Mouse (Mus musculus): ENCODE results near the gene Supt7l. TPM values are rescaled to one million over a fixed set of nuclear protein-coding genes. Genes with fewer than 3 reads are reported as not detected.

Supt7l gene
- polyA plus RNA-seq, 1 experiment from 2014 or later: 19.7 TPM

- no peaks in the 10 kb centered on the region for H3K4me1 ChIP-seq
- H3K9ac ChIP-seq: no peak overlapping the region
- no peak overlapping the region for H3K4me3 ChIP-seq (replicated peaks)
- 94% methylated on average over 3 of the region's 3 CpGs for WGBS
- ATAC-seq (ENCODE audit: insufficient read depth, low FRiP score, low read depth): no peak
- H3K9me3 ChIP-seq: no peaks in the 10 kb centered on the region
- no peaks in the 10 kb centered on the region for H3K36me3 ChIP-seq
- no peak overlapping the region for H3K4me2 ChIP-seq
- H3K27me3 ChIP-seq (replicated peaks): no peaks in the 10 kb centered on the region
- no peak overlapping the region for H3K27ac ChIP-seq
Observed at GRCm38 (mm10) chr5:31487889-31488288, 39.7 kb downstream of the Supt7l start.

DNA sequence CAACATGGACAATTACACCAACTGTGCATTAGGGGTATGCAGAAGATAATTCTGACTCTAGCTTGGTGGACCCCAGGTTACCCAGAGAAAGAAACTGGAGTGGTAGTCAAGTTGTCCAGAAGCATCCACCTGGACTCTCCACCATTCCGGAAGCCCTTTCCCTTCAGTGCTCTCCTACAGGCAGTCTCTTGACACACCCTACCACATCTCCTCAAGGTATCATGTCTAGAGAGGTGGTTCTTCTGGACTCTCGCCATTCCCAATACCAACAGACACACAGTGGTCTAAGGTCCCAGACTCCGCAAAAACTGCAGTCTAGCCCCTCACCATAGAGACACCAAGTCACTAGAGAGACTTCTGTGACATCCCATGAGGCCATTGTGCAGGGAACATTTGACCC, 42.2 kb downstream of the Supt7l start, which contains the start of gene 4930548H24Rik:
4930548H24Rik (plus strand) TSS at position 301 of the 400 bp plus-strand sequence.
- H3K36me3 ChIP-seq: 0 out of 2 replicates have a peak, but pooled peaks cover 3% of the 10 kb centered on the region
- no peak within 1 kb of the TSS for H3K9ac ChIP-seq
- 95% methylated on average over 3 of the region's 3 CpGs for WGBS
- no peak within 1 kb of the TSS for H3K4me3 ChIP-seq (replicated peaks)
- H3K4me1 ChIP-seq: no peaks in the 10 kb centered on the region
- ATAC-seq (ENCODE audit: insufficient read depth, low FRiP score, low read depth): no peak
- H3K27ac ChIP-seq: no peak within 1 kb of the TSS
- no peaks in the 10 kb centered on the region for H3K9me3 ChIP-seq
- no peaks in the 10 kb centered on the region for H3K27me3 ChIP-seq (replicated peaks)
- no peak within 1 kb of the TSS for H3K4me2 ChIP-seq

DNA sequence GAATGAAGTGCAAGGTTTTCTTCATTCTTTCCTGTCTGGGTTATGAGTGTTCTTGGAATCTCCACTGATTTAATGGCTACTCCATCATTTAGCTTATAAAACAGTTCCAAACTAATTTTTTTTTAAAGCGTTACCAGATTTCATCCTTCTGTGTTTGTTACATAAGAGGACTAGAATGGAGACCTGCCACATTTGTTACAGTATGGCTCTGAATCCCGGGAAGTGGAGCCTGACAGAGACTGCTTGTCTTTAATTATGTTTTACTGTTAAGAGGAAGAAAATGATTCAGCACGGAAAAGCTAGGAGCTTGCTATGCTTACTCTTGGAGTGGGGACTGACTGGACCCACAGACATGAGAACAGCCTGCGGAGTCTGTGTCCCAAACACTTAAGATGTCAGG, 47.1 kb downstream of the Supt7l start:
- Histone ChIP-seq H3K4me2 (no peak overlapping the region), H3K36me3 (peaks cover 36% of the 10 kb centered on the region), H3K4me1 (no peaks in the 10 kb centered on the region), H3K9ac (no peak overlapping the region), H3K4me3 (replicated peaks) (no peak overlapping the region), H3K9me3 (no peaks in the 10 kb centered on the region), H3K27me3 (replicated peaks) (no peaks in the 10 kb centered on the region), H3K27ac (no peak overlapping the region)
- WGBS: 91% methylated on average over 4 of the region's 4 CpGs
- no peak for ATAC-seq (ENCODE audit: insufficient read depth, low FRiP score, low read depth)

DNA sequence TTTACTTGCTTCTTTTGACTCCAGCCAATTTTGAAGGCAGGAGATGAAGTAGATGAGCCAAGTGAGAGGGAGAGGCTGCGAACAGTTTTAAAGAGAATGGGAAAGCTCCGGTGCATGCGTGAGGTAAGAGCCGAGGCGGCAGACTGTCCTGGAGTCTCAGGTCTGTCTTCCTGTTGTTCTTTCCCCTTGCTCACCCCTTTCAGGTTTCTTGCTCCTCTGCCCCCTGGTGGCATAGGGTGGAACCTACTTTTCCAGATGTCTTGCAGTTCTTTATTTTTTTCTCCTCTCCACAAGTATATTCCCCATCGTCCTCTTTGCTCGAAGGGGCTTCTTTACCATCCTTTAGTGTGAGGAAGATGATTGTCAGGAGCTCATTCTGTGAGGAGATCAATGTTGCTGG, 57.3 kb downstream of the Supt7l start:
- Histone ChIP-seq H3K36me3 (peaks cover 31% of the 10 kb centered on the region), H3K27ac (no peak overlapping the region), H3K27me3 (replicated peaks) (no peaks in the 10 kb centered on the region), H3K9me3 (no peaks in the 10 kb centered on the region), H3K4me3 (replicated peaks) (no peak overlapping the region), H3K4me2 (no peak overlapping the region), H3K9ac (no peak overlapping the region), H3K4me1 (no peaks in the 10 kb centered on the region)
- no peak for ATAC-seq (ENCODE audit: insufficient read depth, low FRiP score, low read depth)
- 76% methylated on average over 7 of the region's 7 CpGs for WGBS

DNA sequence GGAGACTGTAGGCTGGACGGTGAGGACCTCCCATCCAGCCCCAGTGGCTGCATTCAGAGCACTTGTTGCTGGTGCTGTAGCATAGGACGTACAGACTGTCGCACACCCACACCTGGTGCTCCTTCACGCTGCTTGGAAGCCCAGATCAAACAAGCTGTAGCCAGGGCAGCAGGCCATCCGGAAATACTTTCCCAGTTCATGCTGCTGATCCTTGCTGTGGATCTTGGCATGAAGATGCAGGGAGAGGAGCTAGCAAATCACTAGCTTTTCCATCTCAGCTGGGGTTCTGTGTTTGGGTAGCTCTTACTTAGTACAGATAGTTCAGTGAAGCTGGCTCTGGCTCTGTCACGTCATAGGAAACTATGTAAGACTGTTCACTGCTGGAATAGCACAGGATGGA, 57.9 kb downstream of the Supt7l start:
- Histone ChIP-seq H3K4me1 (no peaks in the 10 kb centered on the region), H3K36me3 (peaks cover 30% of the 10 kb centered on the region), H3K4me2 (no peak overlapping the region), H3K9me3 (no peaks in the 10 kb centered on the region), H3K27me3 (replicated peaks) (no peaks in the 10 kb centered on the region), H3K27ac (no peak overlapping the region), H3K9ac (no peak overlapping the region), H3K4me3 (replicated peaks) (no peak overlapping the region)
- no peak; the same call in 1 of the 2 replicates for ATAC-seq (ENCODE audit: insufficient read depth, low FRiP score, low read depth)
- WGBS: 95% methylated on average over 6 of the region's 6 CpGs

DNA sequence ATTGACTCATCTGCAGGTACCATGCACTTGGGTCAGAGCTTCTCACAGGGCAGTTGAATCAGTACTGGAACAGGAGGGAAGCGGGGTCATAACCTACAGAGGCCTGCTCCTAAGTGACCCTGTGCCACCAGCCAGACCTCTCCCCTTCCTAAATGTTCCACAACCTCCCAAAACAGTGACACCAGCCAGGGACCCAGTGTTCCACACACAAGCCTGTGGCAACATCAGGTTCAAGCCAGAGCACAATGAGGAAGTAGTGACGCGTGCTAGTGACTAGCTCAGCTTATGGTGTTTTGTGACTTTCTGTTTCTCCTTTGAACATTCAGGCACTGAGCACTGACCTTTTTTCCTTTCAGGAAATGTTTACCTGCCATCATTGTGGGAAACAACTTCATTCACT, 59.8 kb downstream of the Supt7l start:
- no peak for ATAC-seq (ENCODE audit: insufficient read depth, low FRiP score, low read depth)
- Histone ChIP-seq H3K9me3 (no peaks in the 10 kb centered on the region), H3K4me2 (no peak overlapping the region), H3K9ac (no peak overlapping the region), H3K27ac (no peak overlapping the region), H3K4me3 (replicated peaks) (no peak overlapping the region), H3K27me3 (replicated peaks) (no peaks in the 10 kb centered on the region), H3K4me1 (no peaks in the 10 kb centered on the region), H3K36me3 (peaks cover 21% of the 10 kb centered on the region)
- 87% methylated on average over 3 of the region's 3 CpGs for WGBS

Other genes with a start within 250 kb of the Supt7l start
- gene Ift172, start 236.7 kb downstream of the Supt7l start, polyA plus RNA-seq (2015; fragmentation: Nextera tagmentation; extraction: Ambion mirVana): 27.2 and 31.1 TPM in 2 replicates
- 38.3 and 38.6 TPM in 2 replicates for gene Fndc4, start 231.7 kb downstream of the Supt7l start, polyA plus RNA-seq (2015; fragmentation: Nextera tagmentation; extraction: Ambion mirVana)
- gene Gckr, start 230.4 kb downstream of the Supt7l start, polyA plus RNA-seq (2015; fragmentation: Nextera tagmentation; extraction: Ambion mirVana): 0.86 and 1.4 TPM in 2 replicates
- gene Zfp512, start 75.4 kb downstream of the Supt7l start, polyA plus RNA-seq (2015; fragmentation: Nextera tagmentation; extraction: Ambion mirVana): 44.5 and 45.0 TPM in 2 replicates
- 0.10 TPM in 1 of 2 replicates, not detected in the other for gene 4930548H24Rik, start 42.1 kb downstream of the Supt7l start, polyA plus RNA-seq (2015; fragmentation: Nextera tagmentation; extraction: Ambion mirVana)
- gene Gpn1, start 33.1 kb downstream of the Supt7l start, polyA plus RNA-seq (2015; fragmentation: Nextera tagmentation; extraction: Ambion mirVana): 46.4 and 48.2 TPM in 2 replicates
- 26.2 and 29.6 TPM in 2 replicates for gene Slc4a1ap, start 812 bp downstream of the Supt7l start, polyA plus RNA-seq (2015; fragmentation: Nextera tagmentation; extraction: Ambion mirVana)
- gene Mrpl33, start 69.1 kb upstream of the Supt7l start, polyA plus RNA-seq (2015; fragmentation: Nextera tagmentation; extraction: Ambion mirVana): 309 and 347 TPM in 2 replicates
- 8.0 TPM in 2 replicates for gene Rbks, start 169.8 kb upstream of the Supt7l start, polyA plus RNA-seq (2015; fragmentation: Nextera tagmentation; extraction: Ambion mirVana)
- 58.2 and 66.8 TPM in 2 replicates for gene Babam2, start 169.9 kb upstream of the Supt7l start, polyA plus RNA-seq (2015; fragmentation: Nextera tagmentation; extraction: Ambion mirVana)

All from stomach, embryonic 15.5 days (tissue).